Mouse (Mus musculus): ENCODE measurements around the gene Bach2. TPM values are rescaled to one million over a fixed set of nuclear protein-coding genes. Genes with fewer than 3 reads are reported as not detected.

The Bach2 gene
- total and polyA plus RNA-seq, 2 experiments from 2014 or later = 2.1 to 2.4 TPM

- ATAC-seq (ENCODE audit: insufficient read depth, low read depth) (no peak), DNase-seq (ENCODE audit: low spot score) (no peak)
- Histone ChIP-seq H3K27me3 (ENCODE audit: control insufficient read depth, insufficient read depth, low read length) (no peaks in the 10 kb centered on the region), H3K9me3 (replicated peaks; ENCODE audit: control insufficient read depth, low read length) (no peaks in the 10 kb centered on the region), H3K4me2 (ENCODE audit: low read depth, low read length) (no peak overlapping the region), H3K27ac (ENCODE audit: low read depth) (no peak overlapping the region), H3K4me1 (ENCODE audit: control insufficient read depth, insufficient read depth) (peaks cover 12% of the 10 kb centered on the region), H3K9ac (replicated peaks; ENCODE audit: low read depth, low read length) (no peak overlapping the region), H3K4me3 (ENCODE audit: low read depth, low read length) (no peak overlapping the region), H3K36me3 (replicated peaks; ENCODE audit: control insufficient read depth, insufficient read depth, low read length) (no peaks in the 10 kb centered on the region)
- WGBS = 70% methylated on average over 6 of the region's 6 CpGs
- TF ChIP-seq CTCF (IDR thresholded peaks at IDR 0.05; ENCODE audit: low read depth) = no peak
- no peak for TF ChIP-seq EP300 (IDR thresholded peaks at IDR 0.05; ENCODE audit: low read depth)
Measured at GRCm38 (mm10) chr4:32432945-32433344, 194.3 kb downstream of the Bach2 start.

GRCm38 (mm10) chr4:32434612-32435011 is 196.0 kb downstream of the Bach2 start:
- ATAC-seq (ENCODE audit: insufficient read depth, low read depth) (no peak), DNase-seq (ENCODE audit: low spot score) (no peak)
- H3K9me3 ChIP-seq (replicated peaks; ENCODE audit: control insufficient read depth, low read length) = no peaks in the 10 kb centered on the region
- no peak overlapping the region for H3K4me2 ChIP-seq (ENCODE audit: low read depth, low read length)
- WGBS = 74% methylated on average over 1 of the region's 1 CpGs
- no peak overlapping the region for H3K9ac ChIP-seq (replicated peaks; ENCODE audit: low read depth, low read length)
- peaks cover 12% of the 10 kb centered on the region for H3K4me1 ChIP-seq (ENCODE audit: control insufficient read depth, insufficient read depth)
- TF ChIP-seq CTCF (IDR thresholded peaks at IDR 0.05; ENCODE audit: low read depth) (no peak), EP300 (IDR thresholded peaks at IDR 0.05; ENCODE audit: low read depth) (no peak)
- no peaks in the 10 kb centered on the region for H3K27me3 ChIP-seq (ENCODE audit: control insufficient read depth, insufficient read depth, low read length)
- no peak overlapping the region for H3K4me3 ChIP-seq (ENCODE audit: low read depth, low read length)
- no peak overlapping the region for H3K27ac ChIP-seq (ENCODE audit: low read depth)
- H3K36me3 ChIP-seq (replicated peaks; ENCODE audit: control insufficient read depth, insufficient read depth, low read length) = no peaks in the 10 kb centered on the region

GRCm38 (mm10) chr4:32439974-32440739 is 201.6 kb downstream of the Bach2 start:
- no peak overlapping the region for H3K4me3 ChIP-seq (ENCODE audit: low read depth, low read length)
- ATAC-seq (ENCODE audit: insufficient read depth, low read depth) (peak; percentile 80), DNase-seq (ENCODE audit: low spot score) (peak; percentile 22)
- no peaks in the 10 kb centered on the region for H3K27me3 ChIP-seq (ENCODE audit: control insufficient read depth, insufficient read depth, low read length)
- H3K9me3 ChIP-seq (replicated peaks; ENCODE audit: control insufficient read depth, low read length) = no peaks in the 10 kb centered on the region
- H3K9ac ChIP-seq (replicated peaks; ENCODE audit: low read depth, low read length) = no peak overlapping the region
- H3K4me2 ChIP-seq (ENCODE audit: low read depth, low read length) = no peak overlapping the region
- H3K36me3 ChIP-seq (replicated peaks; ENCODE audit: control insufficient read depth, insufficient read depth, low read length) = no peaks in the 10 kb centered on the region
- WGBS = 67% methylated on average over 11 of the region's 11 CpGs
- TF ChIP-seq CTCF (IDR thresholded peaks at IDR 0.05; ENCODE audit: low read depth) (no peak), EP300 (IDR thresholded peaks at IDR 0.05; ENCODE audit: low read depth) (no peak)
- H3K4me1 ChIP-seq (ENCODE audit: control insufficient read depth, insufficient read depth) = no peaks in the 10 kb centered on the region
- H3K27ac ChIP-seq (ENCODE audit: low read depth) = no peak overlapping the region

DNA sequence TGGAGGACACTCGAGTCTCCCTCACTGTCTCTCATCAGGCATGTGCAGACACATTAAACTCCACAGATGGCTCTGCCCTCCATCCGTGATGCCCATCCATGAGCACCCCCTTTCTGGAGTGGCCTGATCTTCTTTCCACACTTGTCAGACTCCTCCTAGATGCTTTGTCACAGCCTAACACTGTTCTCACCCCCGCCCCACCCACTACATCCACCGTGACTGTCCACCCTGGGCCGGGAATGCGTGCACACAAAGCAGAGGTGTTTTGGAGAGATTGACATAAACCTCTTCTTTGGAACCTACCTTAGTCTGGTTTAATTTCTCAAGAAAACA is 202.1 kb downstream of the Bach2 start:
- Histone ChIP-seq H3K9ac (replicated peaks; ENCODE audit: low read depth, low read length) (no peak overlapping the region), H3K4me2 (ENCODE audit: low read depth, low read length) (no peak overlapping the region), H3K27ac (ENCODE audit: low read depth) (no peak overlapping the region), H3K4me3 (ENCODE audit: low read depth, low read length) (no peak overlapping the region), H3K27me3 (ENCODE audit: control insufficient read depth, insufficient read depth, low read length) (no peaks in the 10 kb centered on the region), H3K9me3 (replicated peaks; ENCODE audit: control insufficient read depth, low read length) (no peaks in the 10 kb centered on the region), H3K36me3 (replicated peaks; ENCODE audit: control insufficient read depth, insufficient read depth, low read length) (no peaks in the 10 kb centered on the region), H3K4me1 (ENCODE audit: control insufficient read depth, insufficient read depth) (no peaks in the 10 kb centered on the region)
- DNase-seq (ENCODE audit: low spot score) (no peak), ATAC-seq (ENCODE audit: insufficient read depth, low read depth) (0 out of 2 replicates have a peak, but pooled peaks have one; percentile 11)
- 60% methylated on average over 6 of the region's 6 CpGs for WGBS
- TF ChIP-seq EP300 (IDR thresholded peaks at IDR 0.05; ENCODE audit: low read depth) (no peak), CTCF (IDR thresholded peaks at IDR 0.05; ENCODE audit: low read depth) (no peak)

DNA sequence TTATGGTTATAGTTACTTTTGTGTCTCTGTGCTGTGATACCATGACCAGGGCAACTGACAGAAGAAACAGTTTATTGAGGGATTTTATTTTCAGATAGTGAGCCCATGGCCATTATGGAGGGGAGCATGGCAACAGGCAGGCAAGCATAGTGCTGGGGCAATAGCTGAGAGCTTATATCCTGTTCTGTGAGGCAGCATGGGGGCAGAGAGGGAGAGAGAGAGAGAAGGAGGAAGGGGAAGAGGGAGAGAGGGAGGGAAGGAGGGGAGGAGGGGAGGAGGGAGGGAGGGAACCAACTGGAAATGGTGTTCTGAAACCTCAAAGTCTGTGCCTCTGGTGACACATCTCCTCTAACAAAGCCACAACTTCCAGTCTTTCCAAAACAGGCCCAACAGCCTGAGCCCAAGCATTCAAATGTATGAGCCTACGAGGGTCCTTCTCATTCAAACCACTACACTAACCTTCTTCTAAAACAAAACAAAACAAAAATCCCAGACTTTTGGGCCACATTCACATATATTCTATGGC is 206.1 kb downstream of the Bach2 start:
- ATAC-seq (ENCODE audit: insufficient read depth, low read depth) (no peak), DNase-seq (ENCODE audit: low spot score) (no peak)
- no peak overlapping the region for H3K9ac ChIP-seq (replicated peaks; ENCODE audit: low read depth, low read length)
- no peaks in the 10 kb centered on the region for H3K9me3 ChIP-seq (replicated peaks; ENCODE audit: control insufficient read depth, low read length)
- WGBS = 96% methylated on average over 1 of the region's 1 CpGs
- no peak overlapping the region for H3K4me3 ChIP-seq (ENCODE audit: low read depth, low read length)
- TF ChIP-seq EP300 (IDR thresholded peaks at IDR 0.05; ENCODE audit: low read depth) = no peak
- TF ChIP-seq CTCF (IDR thresholded peaks at IDR 0.05; ENCODE audit: low read depth) = no peak
- no peak overlapping the region for H3K27ac ChIP-seq (ENCODE audit: low read depth)
- H3K4me1 ChIP-seq (ENCODE audit: control insufficient read depth, insufficient read depth) = no peaks in the 10 kb centered on the region
- no peak overlapping the region for H3K4me2 ChIP-seq (ENCODE audit: low read depth, low read length)
- H3K27me3 ChIP-seq (ENCODE audit: control insufficient read depth, insufficient read depth, low read length) = no peaks in the 10 kb centered on the region
- no peaks in the 10 kb centered on the region for H3K36me3 ChIP-seq (replicated peaks; ENCODE audit: control insufficient read depth, insufficient read depth, low read length)

- no peaks in the 10 kb centered on the region for H3K4me1 ChIP-seq (ENCODE audit: control insufficient read depth, insufficient read depth)
- no peak overlapping the region for H3K9ac ChIP-seq (replicated peaks; ENCODE audit: low read depth, low read length)
- H3K4me3 ChIP-seq (ENCODE audit: low read depth, low read length) = no peak overlapping the region
- no peak for TF ChIP-seq CTCF (IDR thresholded peaks at IDR 0.05; ENCODE audit: low read depth)
- no peak for TF ChIP-seq EP300 (IDR thresholded peaks at IDR 0.05; ENCODE audit: low read depth)
- DNase-seq (ENCODE audit: low spot score) = no peak
- WGBS = 96% methylated on average over 3 of the region's 3 CpGs
- no peaks in the 10 kb centered on the region for H3K9me3 ChIP-seq (replicated peaks; ENCODE audit: control insufficient read depth, low read length)
- no peaks in the 10 kb centered on the region for H3K36me3 ChIP-seq (replicated peaks; ENCODE audit: control insufficient read depth, insufficient read depth, low read length)
- ATAC-seq (ENCODE audit: insufficient read depth, low read depth) = no peak
- no peak overlapping the region for H3K27ac ChIP-seq (ENCODE audit: low read depth)
- H3K4me2 ChIP-seq (ENCODE audit: low read depth, low read length) = no peak overlapping the region
- H3K27me3 ChIP-seq (ENCODE audit: control insufficient read depth, insufficient read depth, low read length) = no peaks in the 10 kb centered on the region
Measured at GRCm38 (mm10) chr4:32447850-32448249, 209.2 kb downstream of the Bach2 start.

Measured in heart, postnatal 0 days (tissue).